Mouse (Mus musculus) R1 (cell line): Measurements from ENCODE around the gene Best3.

Source experiments
- DNase-seq: peaks from one replicate; pipeline ENCODE4 v3.0.0-alpha.2; 2018; ENCODE audit warnings: low read depth, low spot score

Best3 gene

GRCm38 (mm10) chr10:116986264-116987082, at the start of gene Best3:
TSS of gene Best3 (plus strand) at chr10:116986314.
- DNase-seq: no peak

- DNase-seq: peak; percentile 78
Measured at GRCm38 (mm10) chr10:116943025-116943424, 43.1 kb upstream of the Best3 start.

GRCm38 (mm10) chr10:116944144-116944543, 42.0 kb upstream of the Best3 start:
- peak; percentile 26 for DNase-seq

- no peak for DNase-seq
Measured at GRCm38 (mm10) chr10:116944940-116945339, 41.2 kb upstream of the Best3 start.

- no peak for DNase-seq
Measured at GRCm38 (mm10) chr10:116948414-116948813, 37.7 kb upstream of the Best3 start.

DNA sequence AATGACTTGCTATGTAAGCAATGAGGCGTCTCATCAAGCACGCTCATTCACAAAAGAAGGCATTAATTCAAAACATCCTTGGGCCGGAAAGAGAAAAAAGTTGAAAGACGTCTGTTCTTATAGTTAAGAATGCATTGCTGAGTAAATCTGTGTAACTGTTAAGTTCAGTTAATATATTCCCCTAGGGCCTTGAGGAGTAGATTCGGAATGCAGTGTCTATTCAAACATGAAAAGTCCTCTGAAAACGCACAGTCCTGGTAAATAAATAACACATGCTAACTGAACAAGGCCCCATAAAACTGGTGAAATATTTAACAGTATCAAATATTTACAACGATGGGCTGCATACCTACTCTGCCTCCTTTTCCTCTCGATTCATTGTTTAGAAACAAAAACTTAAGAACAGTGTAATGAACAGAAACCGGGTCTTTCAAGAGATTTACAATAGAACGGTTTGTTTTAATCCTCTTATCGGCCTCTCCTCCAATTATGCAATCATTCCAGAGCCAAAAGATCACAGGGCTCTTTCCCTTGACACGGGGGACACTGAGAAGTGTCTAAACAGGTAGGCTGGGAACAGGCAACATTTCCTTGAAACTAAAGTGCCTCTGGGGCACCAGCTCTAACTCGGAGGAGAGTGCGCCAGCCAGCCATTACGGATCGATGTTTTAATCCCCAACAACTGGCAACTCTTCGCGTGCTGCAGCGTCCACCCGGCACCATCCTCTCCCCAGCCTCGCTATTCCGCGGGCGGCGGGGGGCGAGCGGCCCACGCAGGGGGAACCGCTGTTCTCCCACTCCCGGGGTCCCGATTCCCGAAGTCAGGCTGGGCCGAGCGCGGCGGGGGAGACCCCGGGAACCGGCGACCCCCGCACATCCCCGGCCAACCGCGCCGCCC, 36.8 kb upstream of the Best3 start:
- peak; percentile 71 for DNase-seq

DNA sequence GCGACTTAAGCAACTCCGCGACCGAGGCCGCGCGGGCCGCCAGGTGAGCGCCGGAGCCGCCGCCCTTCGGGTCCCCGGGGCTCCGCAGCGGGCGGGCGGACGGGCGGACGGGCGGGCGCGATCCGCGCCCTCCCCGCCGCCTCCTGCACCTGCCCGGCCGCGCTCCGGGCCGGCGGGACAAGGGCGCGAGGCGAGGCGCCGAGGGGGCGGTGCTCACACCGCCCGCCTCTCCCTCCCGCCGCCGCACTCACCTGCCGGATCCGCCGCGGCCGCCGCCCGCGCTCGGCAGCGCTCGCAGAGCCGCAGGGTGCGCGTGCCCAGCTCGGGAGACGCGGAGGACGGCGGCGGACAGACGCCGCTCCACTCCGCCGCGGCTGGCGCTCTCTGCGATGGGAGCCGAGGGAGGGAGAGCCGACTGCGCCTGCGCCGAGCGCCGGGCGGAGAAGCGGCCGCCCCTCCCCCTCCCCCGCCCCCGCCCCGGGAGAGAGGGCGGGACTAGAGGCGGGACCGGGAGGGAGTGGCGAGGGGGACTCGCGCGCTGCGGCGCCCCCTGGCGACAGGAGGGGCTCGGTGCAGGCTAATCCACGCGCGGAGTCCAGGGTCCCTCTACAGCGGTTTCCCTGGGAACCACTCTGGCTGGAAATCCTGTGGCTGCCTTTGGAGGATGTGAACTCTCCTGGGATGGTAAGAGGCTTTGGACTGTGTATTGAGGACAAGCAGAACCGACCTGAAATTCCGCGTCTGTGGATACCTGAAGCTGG, 35.9 kb upstream of the Best3 start, which contains the start of gene Rab3ip:
Rab3ip (minus strand) TSS at position 761 of the 761 bp plus-strand sequence.
- DNase-seq: peak; percentile 85

DNA sequence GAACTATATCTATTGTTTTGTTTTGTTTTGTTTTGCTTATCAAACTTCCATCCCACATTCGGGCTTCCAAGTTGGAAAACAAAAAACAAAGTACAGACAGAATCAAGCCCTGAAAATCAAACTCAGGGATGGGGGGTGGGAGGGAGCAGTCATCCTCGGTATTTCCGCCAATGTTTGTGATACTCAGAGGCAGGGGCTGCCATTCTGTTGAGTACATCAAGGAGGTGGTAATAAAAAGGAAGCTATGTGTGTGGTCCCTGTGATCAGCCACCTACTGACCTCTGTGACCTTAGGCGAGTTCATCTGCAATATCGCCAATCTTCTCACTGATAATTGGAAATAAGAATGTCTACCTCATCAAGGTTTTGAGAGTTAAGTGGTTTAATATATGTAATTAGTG, 35.2 kb upstream of the Best3 start:
- DNase-seq: peak; percentile 23

GRCm38 (mm10) chr10:116955191-116955590, 30.9 kb upstream of the Best3 start:
- no peak for DNase-seq

- DNase-seq: peak; percentile 56
Measured at GRCm38 (mm10) chr10:116956483-116957158, 29.5 kb upstream of the Best3 start.

- DNase-seq: no peak
Measured at GRCm38 (mm10) chr10:116957867-116958551, 28.1 kb upstream of the Best3 start.

- no peak for DNase-seq
Measured at GRCm38 (mm10) chr10:116962152-116962551, 24.0 kb upstream of the Best3 start.

DNA sequence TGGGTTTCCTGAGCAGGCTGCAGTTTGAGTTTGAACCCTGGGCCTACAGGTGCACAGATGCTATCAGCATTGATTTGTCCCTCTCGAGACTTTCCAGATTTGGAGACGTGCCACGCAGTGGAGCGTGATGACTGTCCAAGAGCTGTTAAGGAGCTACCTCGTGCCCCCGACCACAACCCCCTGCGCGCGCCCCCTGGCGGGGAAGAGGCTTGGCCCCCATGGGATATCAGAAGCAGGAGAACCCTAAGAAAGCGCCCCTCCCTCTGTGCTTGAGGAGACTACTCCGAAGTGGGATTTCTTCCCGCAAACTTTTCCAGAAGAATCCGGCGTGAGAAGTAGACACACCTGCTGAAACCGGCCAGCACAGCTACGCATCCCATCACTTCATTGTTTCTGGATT, 23.3 kb upstream of the Best3 start:
- DNase-seq: peak; percentile 64

GRCm38 (mm10) chr10:116964084-116964483, 22.0 kb upstream of the Best3 start:
- DNase-seq: peak; percentile 34

- no peak for DNase-seq
Measured at GRCm38 (mm10) chr10:116964571-116964970, 21.5 kb upstream of the Best3 start.

DNA sequence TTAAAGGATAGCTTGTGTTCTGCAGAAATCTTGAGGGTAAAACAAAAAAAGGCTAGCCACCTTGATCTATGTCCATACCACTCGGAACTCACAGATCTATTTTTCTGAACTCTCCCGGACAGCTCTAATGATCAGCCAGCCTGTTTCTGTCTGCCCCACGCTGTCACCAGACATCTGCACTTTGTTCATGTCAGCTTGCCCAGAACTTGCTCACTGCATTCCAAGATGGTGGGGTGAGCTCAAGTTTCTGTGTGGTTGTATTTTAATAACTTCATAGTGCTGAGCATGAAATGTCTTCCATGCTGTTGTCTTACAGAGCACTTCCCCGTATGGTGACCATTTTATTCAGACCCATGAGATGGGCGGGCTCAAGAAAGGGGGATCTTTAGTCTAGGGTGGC, 20.8 kb upstream of the Best3 start:
- DNase-seq: no peak

DNA sequence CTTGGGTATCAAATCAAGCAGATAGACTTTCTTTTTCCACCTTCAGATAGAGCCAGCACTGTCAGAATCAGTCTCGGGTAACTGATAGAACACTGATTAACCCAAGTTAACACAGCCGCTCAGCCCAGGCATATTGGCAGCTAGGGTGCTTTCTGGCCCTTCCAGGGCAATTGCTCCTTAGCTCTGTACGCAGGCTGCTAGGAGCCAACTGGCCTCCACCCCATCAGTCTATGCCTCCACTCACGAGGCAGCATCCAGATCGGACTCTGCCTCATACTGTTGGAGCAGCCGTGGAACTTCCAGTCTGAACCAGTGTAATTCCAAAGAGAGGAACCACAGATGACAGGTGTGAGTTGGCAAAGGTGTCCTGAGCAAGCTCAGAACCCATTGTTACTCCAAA, 20.0 kb upstream of the Best3 start:
- DNase-seq: no peak

DNA sequence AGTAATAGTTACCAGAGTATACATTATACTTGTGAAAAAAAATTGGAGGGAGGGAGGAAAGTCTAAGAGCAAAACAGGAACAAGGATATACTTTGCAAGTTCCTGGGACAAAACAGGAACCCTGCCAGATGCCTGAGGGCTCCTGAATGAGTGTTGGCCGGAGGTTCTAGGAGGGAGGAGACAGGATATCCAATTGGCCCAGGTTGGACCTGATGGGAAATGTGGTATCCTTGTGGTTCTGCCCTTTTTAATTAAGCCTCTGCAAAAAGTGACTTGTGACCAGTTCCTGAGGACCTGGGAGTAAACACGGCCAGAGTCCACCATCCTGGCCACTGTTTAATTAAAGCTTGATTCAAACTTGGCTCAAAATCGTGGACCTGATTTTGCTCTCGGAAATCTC, 17.4 kb upstream of the Best3 start:
- DNase-seq: no peak

DNA sequence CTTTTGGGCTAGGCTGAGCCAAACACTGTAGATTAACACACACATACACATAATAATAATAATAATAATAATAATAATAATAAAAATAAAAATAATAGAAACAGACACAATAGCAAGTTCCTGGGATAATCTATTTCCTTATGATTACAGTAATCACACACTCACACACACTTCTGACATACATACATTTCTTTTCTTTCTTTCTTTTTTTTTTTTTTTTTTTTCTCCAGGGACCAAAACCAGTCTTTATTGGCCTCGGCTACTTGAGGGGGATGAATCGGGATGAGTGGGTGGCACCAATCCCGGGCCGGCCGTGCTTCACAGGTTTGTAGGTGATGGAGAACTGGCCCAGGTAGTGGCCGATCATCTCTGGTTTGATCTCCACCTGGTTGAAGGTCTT, 13.6 kb upstream of the Best3 start, which contains the start of gene Gm10271:
Gm10271 (minus strand) TSS at position 101 of the 400 bp plus-strand sequence.
- DNase-seq: no peak

GRCm38 (mm10) chr10:116977455-116977854, 8.7 kb upstream of the Best3 start:
- DNase-seq: no peak
